In the genomic region with DNA sequence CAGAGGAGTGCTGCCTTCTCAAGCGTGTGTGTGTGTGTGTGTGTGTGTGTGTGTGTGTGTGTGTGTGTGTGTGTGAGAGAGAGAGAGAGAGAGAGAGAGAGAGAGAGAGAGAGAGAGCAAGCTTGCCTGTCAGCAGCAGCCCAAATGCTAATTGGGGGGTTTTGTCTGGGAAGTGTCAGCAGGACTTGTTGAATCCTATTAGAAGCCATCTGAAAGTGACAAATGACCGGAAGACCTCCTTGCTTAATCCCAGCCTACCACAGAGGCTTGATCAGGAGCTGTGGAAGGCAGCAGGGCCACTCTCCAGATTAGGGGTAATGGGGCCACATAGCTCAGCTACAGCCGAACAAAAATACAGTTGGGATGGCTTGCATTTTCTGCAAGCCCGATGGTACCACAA, we compare ENCODE assay signal across 18 mouse cellular contexts. TPM values are rescaled to one million over a fixed set of nuclear protein-coding genes. Genes with fewer than 3 reads are reported as not detected.
DNase-seq lines count a peak whose midpoint lies in the region; ATAC-seq and TF ChIP-seq lines count a peak whose summit lies in the region.
"Had no signal": no experiment of that assay in that cellular context is flagged by ENCODE, and none has a peak within 500 bp of the region (broad histone marks: within the 10 kb centered on the region; RNA-seq: fewer than 3 reads in every experiment).

No protein-coding gene starts in this region.

- intact Hi-C loops in gastrocnemius, postnatal 14 days (cut with DNase I; ENCODE audit: low total_unique reads) = no loop called here

- no peaks in the 10 kb centered on the region for H3K27me3 ChIP-seq in forebrain, embryonic 11.5 days (ENCODE audit: control insufficient read depth, insufficient read depth, low read length)
- H3K27me3 ChIP-seq in limb, embryonic 10.5 days (ENCODE audit: low read depth, poor library complexity, severe bottlenecking) = no peaks in the 10 kb centered on the region
- H3K27me3 ChIP-seq: lung, embryonic 15.5 days had no signal

- no peak for DNase-seq in layer of hippocampus, adult 2 months (ENCODE audit: low spot score in 2 of 2)
- no peak for DNase-seq in layer of hippocampus, postnatal 10 days (ENCODE audit: low spot score in 2 of 2)
- peak; percentile 57 for DNase-seq in embryo, embryonic 10.5 days (ENCODE audit: low spot score)
- no peak for DNase-seq in forebrain, embryonic 11.5 days (ENCODE audit: low spot score)
- DNase-seq in limb, embryonic 10.5 days (ENCODE audit: low spot score) = no peak
- no peak for DNase-seq in liver
- no peak for DNase-seq in gastrocnemius, postnatal 14 days
- DNase-seq: adrenal gland, postnatal 14 days; cerebellum, adult 8-10 months; heart, adult 18-20 months; kidney, adult 8-10 months; kidney, postnatal 36 days had no signal

- H3K9me3 ChIP-seq in forebrain, embryonic 11.5 days (ENCODE audit: control insufficient read depth, low read length) = no peaks in the 10 kb centered on the region
- no peaks in the 10 kb centered on the region for H3K9me3 ChIP-seq in limb, embryonic 10.5 days (replicated peaks)
- H3K9me3 ChIP-seq: liver, embryonic 12.5 days; lung, embryonic 15.5 days had no signal

- no peaks in the 10 kb centered on the region for H3K36me3 ChIP-seq in forebrain, embryonic 11.5 days (ENCODE audit: control insufficient read depth, insufficient read depth, low read length)
- no peaks in the 10 kb centered on the region for H3K36me3 ChIP-seq in limb, embryonic 10.5 days
- H3K36me3 ChIP-seq: liver, embryonic 12.5 days; lung, embryonic 15.5 days had no signal

- no peak overlapping the region for H3K4me3 ChIP-seq in layer of hippocampus, adult 2 months
- H3K4me3 ChIP-seq in forebrain, embryonic 11.5 days (ENCODE audit: low read depth, low read length) = no peak overlapping the region
- no peak overlapping the region for H3K4me3 ChIP-seq in limb, embryonic 10.5 days
- H3K4me3 ChIP-seq: liver, embryonic 12.5 days; lung, embryonic 15.5 days had no signal

- WGBS in forebrain, embryonic 11.5 days = 17% methylated on average over 4 of the region's 4 CpGs
- 19% methylated on average over 4 of the region's 4 CpGs for WGBS in limb, embryonic 10.5 days

- H3K9ac ChIP-seq in forebrain, embryonic 11.5 days (ENCODE audit: low read length) = no peak overlapping the region; the same call in 1 of the 2 replicates
- H3K9ac ChIP-seq: liver, embryonic 12.5 days; lung, embryonic 15.5 days had no signal

- H3K27ac ChIP-seq in layer of hippocampus, adult 2 months = peak overlapping the region; percentile 57
- peak overlapping the region; percentile 9; the same call in 1 of the 2 replicates for H3K27ac ChIP-seq in forebrain, embryonic 11.5 days (ENCODE audit: low read depth, low read length)
- peak overlapping the region; percentile 46; the same call in 1 of the 2 replicates for H3K27ac ChIP-seq in limb, embryonic 10.5 days
- H3K27ac ChIP-seq: liver, embryonic 12.5 days; lung, embryonic 15.5 days; macrophage had no signal

- ATAC-seq in forebrain, embryonic 11.5 days (replicated peaks; ENCODE audit: low FRiP score) = no peak
- ATAC-seq in monocyte, adult 5-6 weeks (replicated peaks; ENCODE audit: insufficient number of reproducible peaks, low FRiP score, low TSS enrichment, poor library complexity, severe bottlenecking) = no peak
- ATAC-seq: liver, embryonic 12.5 days had no signal

- peaks cover 14% of the 10 kb centered on the region; the same call in 1 of the 2 replicates for H3K4me1 ChIP-seq in forebrain, embryonic 11.5 days (replicated peaks; ENCODE audit: control insufficient read depth, insufficient read depth, low read length)
- H3K4me1 ChIP-seq in limb, embryonic 10.5 days = peaks cover 56% of the 10 kb centered on the region

- no peak overlapping the region for H3K4me2 ChIP-seq in forebrain, embryonic 11.5 days (ENCODE audit: low read depth, low read length, severe bottlenecking)
- H3K4me2 ChIP-seq: liver, embryonic 12.5 days; lung, embryonic 15.5 days had no signal

- TF ChIP-seq CTCF in layer of hippocampus, adult 2 months (conservative IDR thresholded peaks at IDR 0.05) = no peak

RNA-seq across cellular contexts. Expression of a gene that starts 15.8 kb away (rescaled TPM):
- 1 to 10 TPM in 1 of 2 experiments, under 1 TPM in 1; 0.96 to 1.6 TPM for total RNA-seq in layer of hippocampus, adult 2 months (2021)
- under 1 TPM; 0.54 to 0.98 TPM for total RNA-seq in layer of hippocampus, postnatal 10 days (2021)
- polyA plus RNA-seq in forebrain, embryonic 11.5 days (2014; fragmentation: Nextera tagmentation; extraction: Ambion mirVana) = not detected in 2 replicates
- not detected in 2 replicates for polyA plus RNA-seq in limb, embryonic 10.5 days (2016; fragmentation: Nextera tagmentation; extraction: Ambion mirVana)
- not detected for total RNA-seq in gastrocnemius, postnatal 14 days (2021)
- total RNA-seq in monocyte, adult 5-6 weeks (2017) = not detected in 3 replicates
- total RNA-seq: adrenal gland, postnatal 14 days; common myeloid progenitor, adult 5-6 weeks; gastrocnemius, adult 8-10 months; heart, adult 18-20 months had no signal
- polyA plus RNA-seq: liver, embryonic 12.5 days; macrophage had no signal
